Mouse (Mus musculus) thymus, adult 2 months (tissue): ENCODE measurements around the gene Lgmn. TPM values are rescaled to one million over a fixed set of nuclear protein-coding genes. Genes with fewer than 3 reads are reported as not detected.

Experiments used
- DNase-seq: peaks from one replicate; pipeline ENCODE4 v3.0.0; 2021
- H3K27ac ChIP-seq: fragments of 200-500 bp; 2 replicates; pipeline ENCODE4 v1.5.1; 2012; ENCODE audit warnings: low read length, control low read depth; ENCODE audit not compliant: control insufficient read depth, insufficient read depth
- H3K27me3 ChIP-seq: fragments of 200-500 bp; 2 replicates; pipeline ENCODE4 v1.6.1; 2012; ENCODE audit warnings: mild to moderate bottlenecking, low read length, moderate library complexity, mixed read lengths; ENCODE audit not compliant: control insufficient read depth, insufficient read depth
- H3K36me3 ChIP-seq: fragments of 200-500 bp; 2 replicates; pipeline ENCODE4 v1.6.1; 2012; ENCODE audit warnings: mild to moderate bottlenecking, low read length, moderate library complexity; ENCODE audit not compliant: control insufficient read depth, insufficient read depth
- H3K4me1 ChIP-seq: fragments of 200-500 bp; replicated peaks from 2 replicates; pipeline ENCODE4 v1.6.1; 2012; ENCODE audit warnings: low read length; ENCODE audit not compliant: control insufficient read depth, insufficient read depth
- H3K4me3 ChIP-seq: fragments of 200-500 bp; 2 replicates; pipeline ENCODE4 v1.5.1; 2012; ENCODE audit warnings: mild to moderate bottlenecking, low read length, control low read depth, moderate library complexity; ENCODE audit not compliant: control insufficient read depth, insufficient read depth
- CTCF ChIP-seq: fragments of 200-500 bp; IDR thresholded peaks from 2 replicates; pipeline ENCODE4 v1.5.1; 2012; ENCODE audit warnings: mild to moderate bottlenecking, control low read depth, low read length, moderate library complexity, borderline replicate concordance; ENCODE audit not compliant: control insufficient read depth, poor library complexity, insufficient read depth; ENCODE audit errors: extremely low read depth
- POLR2A ChIP-seq: fragments of 200-500 bp; IDR thresholded peaks from 2 replicates; pipeline ENCODE4 v1.6.1; 2012; ENCODE audit warnings: mild to moderate bottlenecking, low read length, control low read depth, moderate library complexity; ENCODE audit not compliant: control insufficient read depth, poor library complexity, insufficient read depth; ENCODE audit errors: extremely low read depth
- WGBS: fragments of 180-500 bp; shearing (Covaris S2); methylation state at CpG from one replicate; pipeline ENCODE4 v1.1.7; 2018; 5-methylcytosine and 5-hydroxymethylcytosine counted together
- polyA plus RNA-seq: library from polyadenylated mRNA; depleted of rRNA; stranded (reverse); fragments of >200 nt; gene quantifications from 2 replicates; pipeline ENCODE4 v1.2.3, GENCODE M21; 2012

Gene Lgmn
- polyA plus RNA-seq, 1 experiment, result 88.9 TPM

DNA sequence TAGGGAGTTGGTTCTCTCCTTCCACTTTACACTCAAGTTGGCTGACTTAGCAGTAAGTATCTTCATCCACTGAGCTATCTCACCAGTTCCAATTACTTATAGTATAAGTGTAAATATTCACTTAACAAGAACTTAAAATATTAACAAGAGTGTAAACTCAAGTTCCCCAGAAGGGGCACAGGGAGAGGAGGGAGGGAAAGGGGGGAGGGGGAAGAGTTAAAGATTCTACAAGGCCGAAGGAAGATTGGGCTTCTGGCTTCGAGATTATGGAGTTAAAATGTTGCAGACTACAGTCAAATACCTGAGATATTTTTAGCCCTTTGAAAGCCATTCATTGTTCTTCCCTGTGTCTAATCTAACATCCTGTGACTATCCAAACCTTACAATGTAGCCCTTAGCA, 15.2 kb downstream of the Lgmn start:
- 81% methylated on average over 2 of the region's 2 CpGs for WGBS

DNA sequence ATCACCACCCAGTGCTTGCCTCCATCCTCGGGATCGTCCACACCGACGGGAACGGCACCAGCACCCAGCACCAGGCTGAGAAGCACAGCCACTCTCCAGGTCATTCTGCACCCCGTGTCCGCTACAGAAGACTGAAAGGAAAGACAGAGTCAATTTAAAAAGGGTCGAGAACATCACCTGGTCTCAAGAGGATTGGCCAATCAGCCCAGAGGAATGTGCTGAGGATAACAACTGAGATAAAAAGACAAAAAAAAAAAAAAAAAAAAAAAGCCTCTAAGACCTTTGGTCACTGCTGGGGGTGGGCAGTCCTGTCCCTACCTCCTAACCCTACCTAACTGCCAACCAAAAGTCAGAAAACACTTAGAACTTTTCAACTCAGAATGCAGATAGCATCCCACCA, 16.0 kb downstream of the Lgmn start:
- Histone ChIP-seq H3K4me1 (peaks cover 5% of the 10 kb centered on the region), H3K27ac (no peak overlapping the region), H3K27me3 (no peaks in the 10 kb centered on the region), H3K4me3 (no peak overlapping the region), H3K36me3 (no peaks in the 10 kb centered on the region)
- TF ChIP-seq CTCF, result no peak
- no peak for TF ChIP-seq POLR2A
- DNase-seq, result no peak
- WGBS, result 96% methylated on average over 8 of the region's 8 CpGs

More for the DNA sequence above, 15.2 kb downstream of the Lgmn start:
- peaks cover 5% of the 10 kb centered on the region for H3K4me1 ChIP-seq
- H3K27me3 ChIP-seq, result no peaks in the 10 kb centered on the region
- H3K27ac ChIP-seq, result no peak overlapping the region
- H3K4me3 ChIP-seq, result no peak overlapping the region
- DNase-seq, result no peak
- TF ChIP-seq CTCF (no peak), POLR2A (no peak)
- no peaks in the 10 kb centered on the region for H3K36me3 ChIP-seq

DNA sequence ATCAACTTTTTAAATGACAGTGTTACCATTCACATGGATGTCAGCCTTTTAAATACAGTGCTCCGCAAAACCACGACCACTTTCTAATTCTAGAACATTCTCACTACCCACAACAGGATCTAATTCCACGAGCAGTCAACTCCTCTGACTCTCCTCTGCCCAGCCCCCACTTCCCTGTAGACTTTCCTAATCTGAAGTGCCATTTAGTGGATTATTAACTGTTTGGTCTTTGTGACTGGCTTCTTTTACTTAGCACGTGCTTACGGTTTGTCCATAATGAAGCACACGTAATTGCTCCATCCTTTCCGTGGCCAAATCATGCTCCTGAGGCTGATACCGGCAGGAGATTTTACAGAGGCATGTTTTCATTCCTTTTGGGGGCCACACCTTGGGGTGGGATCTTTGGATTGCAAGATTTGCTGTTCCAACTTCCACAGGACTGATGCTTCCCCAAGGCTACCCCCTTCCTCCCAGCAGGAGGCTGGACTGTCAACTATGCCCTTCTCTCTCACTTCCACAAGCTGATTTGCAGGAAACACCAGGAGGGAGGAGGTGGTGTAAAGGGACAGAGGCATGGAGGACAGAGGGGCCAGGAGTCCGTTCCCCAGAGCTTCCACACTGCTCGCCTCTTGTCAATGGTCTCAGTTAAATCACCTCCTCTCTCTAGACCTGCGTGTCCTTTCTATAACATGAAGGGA, 16.8 kb downstream of the Lgmn start:
- no peak for TF ChIP-seq POLR2A
- no peak for TF ChIP-seq CTCF
- 89% methylated on average over 11 of the region's 11 CpGs for WGBS
- Histone ChIP-seq H3K27me3 (no peaks in the 10 kb centered on the region), H3K4me1 (peaks cover 5% of the 10 kb centered on the region), H3K36me3 (no peaks in the 10 kb centered on the region), H3K27ac (no peak overlapping the region), H3K4me3 (no peak overlapping the region)
- DNase-seq, result no peak

DNA sequence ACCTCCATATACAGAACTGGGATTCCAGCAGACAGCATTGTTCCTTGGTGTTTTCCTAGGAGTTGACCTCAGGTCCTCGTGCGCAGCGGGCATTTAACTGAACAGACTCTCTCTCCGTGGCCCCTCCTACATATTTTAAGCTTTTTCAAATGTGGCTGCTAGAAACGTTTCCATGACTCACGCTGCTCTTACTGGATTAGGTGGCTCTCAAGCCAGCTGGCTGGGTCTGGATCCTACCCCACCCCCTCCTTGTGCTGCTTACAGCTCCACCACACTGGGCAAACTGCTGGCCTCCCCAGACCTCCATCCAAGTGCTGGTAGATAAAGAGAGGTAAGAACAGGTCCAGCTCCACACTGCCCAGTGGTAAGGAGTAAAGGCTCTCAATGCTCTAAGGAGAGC, 17.5 kb downstream of the Lgmn start:
- no peak overlapping the region for H3K27ac ChIP-seq
- H3K27me3 ChIP-seq, result no peaks in the 10 kb centered on the region
- no peak for TF ChIP-seq POLR2A
- no peak for TF ChIP-seq CTCF
- 92% methylated on average over 6 of the region's 6 CpGs for WGBS
- no peaks in the 10 kb centered on the region for H3K36me3 ChIP-seq
- H3K4me1 ChIP-seq, result peaks cover 5% of the 10 kb centered on the region
- no peak for DNase-seq
- no peak overlapping the region for H3K4me3 ChIP-seq

DNA sequence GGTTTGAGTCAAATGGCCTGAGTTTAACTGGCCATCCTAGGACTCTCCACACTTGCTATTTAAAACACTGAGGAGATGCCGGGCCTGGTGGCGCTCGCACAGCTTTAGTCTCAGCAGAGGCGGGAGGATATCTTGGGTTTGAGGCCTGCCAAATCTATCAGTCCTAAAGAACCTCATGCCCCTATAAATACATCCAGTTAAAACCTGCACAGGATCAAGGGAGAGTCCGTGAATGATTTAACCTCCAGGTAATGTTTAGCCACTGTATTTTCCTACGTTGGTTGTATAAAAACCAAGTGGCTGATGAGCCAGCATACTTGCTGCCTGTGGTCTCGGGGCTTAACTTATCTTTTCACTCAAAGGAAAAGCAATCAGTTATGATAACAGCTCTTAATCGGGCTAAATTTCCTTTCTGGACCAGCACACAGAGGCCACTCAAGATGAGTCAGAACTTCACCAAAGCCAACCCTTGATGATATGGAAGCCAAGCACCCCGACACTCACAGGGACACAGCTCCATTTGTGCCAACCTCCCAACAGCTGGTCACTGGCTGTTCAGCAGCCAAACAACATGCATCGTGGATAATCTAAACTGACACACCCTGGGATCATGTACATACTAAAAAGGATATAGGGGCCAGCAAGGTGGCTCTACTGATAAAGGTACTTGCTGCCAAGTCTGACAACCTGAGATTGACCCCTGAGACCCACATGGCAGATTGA, 19.3 kb downstream of the Lgmn start:
- H3K27ac ChIP-seq, result no peak overlapping the region
- no peak overlapping the region for H3K4me3 ChIP-seq
- peaks cover 5% of the 10 kb centered on the region for H3K4me1 ChIP-seq
- no peak for TF ChIP-seq CTCF
- no peak for TF ChIP-seq POLR2A
- no peaks in the 10 kb centered on the region for H3K27me3 ChIP-seq
- DNase-seq, result no peak
- H3K36me3 ChIP-seq, result no peaks in the 10 kb centered on the region
- WGBS, result 91% methylated on average over 10 of the region's 10 CpGs

DNA sequence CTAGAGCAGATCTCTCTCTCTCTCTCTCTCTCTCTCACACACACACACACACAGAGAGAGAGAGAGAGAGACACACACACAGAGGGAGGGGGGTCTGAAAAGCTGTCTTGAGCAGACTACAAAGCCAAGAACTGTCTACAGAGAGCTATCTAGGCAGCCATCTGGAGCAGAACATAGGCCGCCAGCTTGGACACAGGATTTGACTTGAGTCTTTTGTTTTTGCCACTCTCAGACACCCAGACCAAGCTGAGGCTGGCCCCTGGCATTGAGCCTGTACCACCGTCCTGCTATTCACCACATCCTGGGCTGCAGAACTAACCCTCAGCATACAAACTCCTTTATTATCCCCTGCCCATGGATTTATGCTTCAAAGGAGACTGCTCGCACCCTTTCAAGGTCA, 20.1 kb downstream of the Lgmn start:
- no peak for DNase-seq
- no peak for TF ChIP-seq CTCF
- Histone ChIP-seq H3K27ac (no peak overlapping the region), H3K4me1 (peaks cover 3% of the 10 kb centered on the region; the same call in 1 of the 2 replicates), H3K36me3 (no peaks in the 10 kb centered on the region), H3K4me3 (no peak overlapping the region), H3K27me3 (no peaks in the 10 kb centered on the region)
- WGBS, result 59% methylated on average over 3 of the region's 3 CpGs
